Mouse (Mus musculus) spleen, adult 2 months (tissue): ENCODE data around the gene Tmem170. TPM values are rescaled to one million over a fixed set of nuclear protein-coding genes. Genes with fewer than 3 reads are reported as not detected.

Experiments
- DNase-seq, 2 experiments: peaks; one replicate each; pipeline versions ENCODE4 v3.0.0 to v3.0.0-alpha.2; 2012 to 2021; ENCODE audit warnings: low spot score in 2 of 2, low read depth in 1 of 2
- H3K27ac ChIP-seq: fragments of 200-500 bp; 2 replicates; pipeline ENCODE4 v1.5.1; 2012; ENCODE audit warnings: low read length, inconsistent platforms; ENCODE audit not compliant: insufficient read depth
- H3K27me3 ChIP-seq: fragments of 200-500 bp; 2 replicates; pipeline ENCODE4 v1.6.1; 2012; ENCODE audit warnings: mild to moderate bottlenecking, moderate library complexity, low read length, inconsistent platforms; ENCODE audit not compliant: control insufficient read depth, insufficient read depth
- H3K36me3 ChIP-seq: fragments of 200-500 bp; 2 replicates; pipeline ENCODE4 v1.6.1; 2012; ENCODE audit warnings: mild to moderate bottlenecking, low read length, inconsistent platforms; ENCODE audit not compliant: control insufficient read depth, insufficient read depth
- H3K4me1 ChIP-seq: fragments of 200-500 bp; 2 replicates; pipeline ENCODE4 v1.6.1; 2011; ENCODE audit warnings: inconsistent platforms; ENCODE audit not compliant: control insufficient read depth, insufficient read depth, insufficient read length
- H3K4me3 ChIP-seq: fragments of 200-500 bp; 2 replicates; pipeline ENCODE4 v1.5.1; 2011; ENCODE audit warnings: mild to moderate bottlenecking, inconsistent platforms; ENCODE audit not compliant: insufficient read depth, insufficient read length; ENCODE audit errors: extremely low read depth
- CTCF ChIP-seq: fragments of 200-500 bp; IDR thresholded peaks from 2 replicates; pipeline ENCODE4 v1.5.1; 2011; ENCODE audit warnings: mild to moderate bottlenecking, inconsistent platforms; ENCODE audit not compliant: insufficient read depth, insufficient read length, insufficient replicate concordance; ENCODE audit errors: extremely low read depth
- POLR2A ChIP-seq: fragments of 200-500 bp; IDR thresholded peaks from 2 replicates; pipeline ENCODE4 v1.6.1; 2011; ENCODE audit warnings: low read depth, low read length, inconsistent platforms
- WGBS: fragments of 180-500 bp; shearing (Covaris S2); methylation state at CpG from one replicate; pipeline ENCODE4 v1.1.7; 2018; 5-methylcytosine and 5-hydroxymethylcytosine counted together
- polyA plus RNA-seq: library from polyadenylated mRNA; depleted of rRNA; stranded (reverse); fragments of >200 nt; gene quantifications from 2 replicates; pipeline ENCODE4 v1.2.3, GENCODE M21; 2012

Gene Tmem170
- polyA plus RNA-seq, 1 experiment = 1.2 TPM

DNA sequence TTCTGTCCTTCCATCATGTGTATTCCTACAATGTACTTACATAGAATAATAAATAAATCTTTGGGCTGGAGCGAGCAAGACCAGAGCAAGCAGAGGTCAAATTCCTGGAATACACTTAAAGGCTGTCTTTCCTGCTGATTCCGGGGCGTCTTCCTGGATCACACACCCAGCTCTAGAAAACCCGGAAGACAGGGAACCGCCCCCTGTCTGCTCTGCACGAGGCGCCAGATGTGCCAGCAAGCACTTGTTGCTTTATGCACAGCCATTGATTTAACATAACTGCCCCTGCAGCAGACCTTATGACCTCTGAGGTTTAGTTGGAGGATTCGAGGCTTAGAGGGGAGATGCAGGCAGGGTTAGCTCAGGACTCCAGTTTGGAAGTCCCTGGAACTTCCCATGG is 15.4 kb upstream of the Tmem170 start:
- no peak for DNase-seq
- H3K4me1 ChIP-seq = no peaks in the 10 kb centered on the region
- no peak overlapping the region for H3K4me3 ChIP-seq
- no peaks in the 10 kb centered on the region for H3K36me3 ChIP-seq
- WGBS = 19% methylated on average over 8 of the region's 8 CpGs
- no peak overlapping the region for H3K27ac ChIP-seq
- TF ChIP-seq POLR2A (no peak), CTCF (no peak)
- peaks cover 1% of the 10 kb centered on the region; the same call in 1 of the 2 replicates for H3K27me3 ChIP-seq

DNA sequence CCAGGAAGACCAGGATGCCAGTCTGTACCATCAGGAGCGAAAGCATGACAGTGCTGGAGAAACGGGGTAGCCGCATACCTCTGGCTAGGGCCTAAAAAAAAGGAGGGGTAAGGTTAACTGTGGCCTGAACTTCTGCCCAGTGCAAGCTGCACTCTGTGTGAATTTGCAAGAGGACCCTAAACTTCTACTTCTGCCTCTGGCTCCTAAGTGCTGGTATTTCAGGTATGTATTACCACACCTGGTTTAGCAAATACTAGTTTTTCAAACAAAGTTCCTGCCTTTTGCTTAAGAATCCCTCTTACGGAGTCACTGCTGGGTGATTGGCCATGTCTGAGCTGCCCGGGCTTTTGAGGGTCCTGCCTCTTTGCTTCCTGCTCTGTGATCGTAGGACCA is 14.4 kb upstream of the Tmem170 start:
- no peaks in the 10 kb centered on the region for H3K36me3 ChIP-seq
- WGBS = 73% methylated on average over 6 of the region's 6 CpGs
- H3K4me3 ChIP-seq = no peak overlapping the region
- H3K4me1 ChIP-seq = no peaks in the 10 kb centered on the region
- no peak overlapping the region for H3K27ac ChIP-seq
- TF ChIP-seq POLR2A = no peak
- no peak for TF ChIP-seq CTCF
- DNase-seq = no peak
- peaks cover 1% of the 10 kb centered on the region; the same call in 1 of the 2 replicates for H3K27me3 ChIP-seq

DNA sequence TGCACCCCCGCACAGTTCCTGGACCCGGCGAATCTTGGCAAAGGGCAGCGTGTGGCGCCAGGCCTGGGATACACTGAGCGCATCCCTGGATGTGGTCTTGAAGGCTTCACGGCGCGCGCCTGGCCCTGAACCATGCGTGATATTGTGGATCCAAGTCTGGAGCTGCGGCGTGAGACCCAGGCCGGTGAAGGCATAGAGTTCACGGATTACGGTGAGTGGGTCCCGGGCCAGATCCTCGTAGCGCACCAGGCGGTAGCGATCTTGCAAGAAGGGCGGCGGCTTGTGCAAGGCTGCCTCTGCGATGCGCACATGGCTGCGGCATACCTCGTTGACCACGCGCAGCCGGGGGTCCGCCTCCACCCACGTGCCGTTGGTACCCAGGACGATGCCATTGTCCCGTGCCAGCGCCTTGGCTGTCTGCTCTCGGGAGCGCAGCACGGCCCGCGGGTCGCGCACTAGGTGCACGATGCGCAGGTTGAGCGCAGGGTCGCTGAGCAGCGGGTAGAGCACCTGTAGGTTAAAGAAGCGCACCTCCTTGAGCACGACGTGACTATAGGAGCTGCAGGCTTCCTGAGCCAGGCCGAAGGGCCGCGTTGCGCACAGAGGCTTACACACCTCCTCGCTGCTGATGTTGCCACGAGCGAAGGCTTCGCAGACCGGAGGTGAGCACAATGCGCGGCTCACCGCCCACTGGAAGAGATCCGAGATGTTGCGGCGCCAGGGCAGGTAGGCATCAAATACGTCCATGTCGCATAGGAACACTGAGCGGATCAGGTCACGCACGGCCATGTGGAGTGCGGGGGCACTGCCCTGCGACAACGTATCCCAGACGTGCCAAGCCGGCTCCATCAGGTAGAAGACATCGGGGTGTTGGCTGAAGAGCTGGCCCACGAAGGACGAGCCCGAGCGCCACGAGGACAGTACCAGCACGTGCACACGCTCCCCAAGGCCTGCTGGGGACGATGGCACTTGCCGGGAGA is 13.7 kb upstream of the Tmem170 start:
- no peak for DNase-seq
- 22% methylated on average over 86 of the region's 86 CpGs for WGBS
- no peak for TF ChIP-seq POLR2A
- TF ChIP-seq CTCF = no peak
- H3K4me1 ChIP-seq = no peaks in the 10 kb centered on the region
- H3K27me3 ChIP-seq = peaks cover 1% of the 10 kb centered on the region; the same call in 1 of the 2 replicates
- H3K4me3 ChIP-seq = no peak overlapping the region
- H3K36me3 ChIP-seq = no peaks in the 10 kb centered on the region
- H3K27ac ChIP-seq = no peak overlapping the region

DNA sequence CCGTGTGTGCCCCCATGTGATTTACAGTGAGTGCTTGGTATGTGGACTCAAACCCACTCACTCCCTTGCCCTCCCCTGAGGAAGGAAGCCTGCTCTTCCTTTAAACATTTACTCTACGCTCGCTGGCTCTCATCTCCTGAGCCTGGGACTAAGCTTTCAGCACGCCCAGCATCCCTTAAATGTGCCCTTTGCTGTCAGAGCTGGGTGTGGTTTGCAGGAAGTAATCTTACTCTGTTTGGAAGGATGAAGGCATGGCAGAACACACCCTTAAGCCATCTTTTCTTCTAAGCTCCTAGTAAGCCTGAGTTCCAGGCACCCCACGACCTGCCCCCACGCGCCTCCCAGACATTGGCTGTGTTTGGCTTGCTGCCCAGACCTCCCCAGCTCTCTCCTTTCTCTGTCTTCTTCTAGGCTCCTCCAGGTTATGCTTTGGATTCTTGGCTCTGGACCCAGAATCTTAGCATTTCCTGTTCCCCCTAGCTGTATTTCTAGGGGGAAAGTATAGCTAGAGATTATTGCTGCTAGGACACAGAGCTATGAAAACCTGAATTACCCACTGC is 11.6 kb upstream of the Tmem170 start:
- H3K4me1 ChIP-seq = no peaks in the 10 kb centered on the region

DNA sequence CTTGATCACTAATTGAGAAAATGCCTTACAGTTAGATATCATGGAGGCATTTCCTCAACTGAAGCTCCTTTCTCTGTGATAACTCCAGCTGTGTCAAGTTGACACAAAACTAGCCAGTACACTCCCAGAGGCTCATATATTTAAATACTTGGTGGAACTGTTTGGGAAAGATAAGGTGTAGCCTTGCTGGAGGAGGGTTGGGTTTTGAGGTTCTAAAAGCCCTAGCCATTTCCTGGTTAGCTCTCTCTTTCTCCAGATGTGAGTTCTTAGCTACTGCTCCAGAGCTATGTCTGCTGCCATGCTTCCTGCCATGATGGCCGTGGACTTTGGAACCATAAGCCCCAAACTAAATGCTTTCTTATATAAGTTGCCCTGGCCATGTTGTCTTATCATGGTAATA is 10.9 kb upstream of the Tmem170 start:
- no peak for DNase-seq
- peaks cover 1% of the 10 kb centered on the region; the same call in 1 of the 2 replicates for H3K27me3 ChIP-seq
- 65% methylated on average over 1 of the region's 1 CpGs for WGBS
- H3K4me1 ChIP-seq = no peaks in the 10 kb centered on the region
- TF ChIP-seq POLR2A (no peak), CTCF (no peak)
- H3K4me3 ChIP-seq = no peak overlapping the region
- H3K36me3 ChIP-seq = no peaks in the 10 kb centered on the region
- H3K27ac ChIP-seq = no peak overlapping the region

More for the DNA sequence above, 11.6 kb upstream of the Tmem170 start:
- Histone ChIP-seq H3K4me3 (no peak overlapping the region), H3K36me3 (no peaks in the 10 kb centered on the region), H3K27me3 (peaks cover 1% of the 10 kb centered on the region; the same call in 1 of the 2 replicates), H3K27ac (no peak overlapping the region)
- DNase-seq = no peak
- 38% methylated on average over 7 of the region's 7 CpGs for WGBS
- TF ChIP-seq POLR2A = no peak
- TF ChIP-seq CTCF = no peak

DNA sequence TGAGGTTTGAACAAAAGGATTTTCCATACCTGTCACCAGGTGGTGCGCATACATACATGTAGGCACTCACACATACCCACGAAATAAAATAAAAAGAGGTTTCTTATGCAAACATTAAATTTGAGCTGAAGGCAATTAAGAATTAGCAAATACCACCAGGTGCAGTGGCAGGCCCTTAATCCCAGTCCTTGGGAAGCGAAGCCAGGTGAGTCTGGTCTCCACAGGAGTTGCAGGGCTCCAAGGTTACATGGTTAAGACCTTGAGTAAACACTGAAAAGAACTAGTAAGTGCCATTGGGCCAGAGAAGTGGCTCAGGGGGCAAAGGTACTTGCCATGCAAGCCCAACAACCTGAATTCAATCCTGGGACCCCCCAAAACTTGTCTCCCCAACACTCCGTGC is 7.1 kb upstream of the Tmem170 start:
- no peaks in the 10 kb centered on the region for H3K36me3 ChIP-seq
- DNase-seq = no peak
- peaks cover 1% of the 10 kb centered on the region; the same call in 1 of the 2 replicates for H3K27me3 ChIP-seq
- H3K27ac ChIP-seq = no peak overlapping the region
- TF ChIP-seq POLR2A = no peak
- no peak for TF ChIP-seq CTCF
- WGBS = 89% methylated on average over 4 of the region's 4 CpGs
- no peaks in the 10 kb centered on the region for H3K4me1 ChIP-seq
- no peak overlapping the region for H3K4me3 ChIP-seq
